18 mouse cellular contexts compared by ENCODE assay signal in the genomic region with DNA sequence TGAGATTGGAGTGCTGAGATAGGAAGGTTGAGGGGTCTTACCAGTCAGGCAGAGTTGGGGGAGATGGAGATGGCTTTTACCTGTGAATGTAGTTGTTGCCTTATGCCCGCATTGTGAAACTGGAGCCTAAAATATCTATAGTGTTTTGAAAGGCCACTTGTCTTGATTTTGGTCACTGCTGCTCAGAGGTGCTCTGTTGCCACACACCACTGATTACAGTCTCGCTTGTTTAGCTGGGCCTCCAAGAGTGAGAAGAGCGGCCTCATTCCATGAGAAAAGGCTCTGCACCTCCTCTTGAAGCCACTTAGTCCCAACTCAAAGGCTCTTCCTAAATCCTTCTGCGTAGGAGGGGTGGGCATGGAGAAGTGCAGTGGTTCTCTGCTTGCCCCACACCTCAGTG.
"Had no signal": no experiment of that assay in that cellular context is flagged by ENCODE, and none has a peak within 500 bp of the region (broad histone marks: within the 10 kb centered on the region; RNA-seq: fewer than 3 reads in every experiment).

No protein-coding gene starts in this region.

- H3K4me3 ChIP-seq: limb, embryonic 12.5 days; limb, embryonic 15.5 days; liver, embryonic 15.5 days; midbrain, embryonic 15.5 days; neural tube, embryonic 12.5 days; neural tube, embryonic 15.5 days had no signal

- H3K9ac ChIP-seq: limb, embryonic 12.5 days; limb, embryonic 15.5 days; liver, embryonic 15.5 days; midbrain, embryonic 15.5 days; neural tube, embryonic 12.5 days; neural tube, embryonic 15.5 days had no signal

- H3K36me3 ChIP-seq: limb, embryonic 15.5 days; midbrain, embryonic 15.5 days; neural tube, embryonic 15.5 days had no signal

- H3K4me2 ChIP-seq: limb, embryonic 12.5 days; limb, embryonic 15.5 days; liver, embryonic 11.5 days; liver, embryonic 15.5 days; midbrain, embryonic 11.5 days; midbrain, embryonic 15.5 days; neural tube, embryonic 12.5 days; neural tube, embryonic 15.5 days had no signal

- H3K27me3 ChIP-seq: limb, embryonic 12.5 days; limb, embryonic 15.5 days; liver, embryonic 15.5 days; megakaryocyte, embryonic 14.5 days; midbrain, embryonic 15.5 days; neural tube, embryonic 12.5 days; neural tube, embryonic 15.5 days had no signal

- DNase-seq: kidney, adult 2 months; kidney, postnatal 25 days; left cerebral cortex, postnatal 4 days; lung, adult 2 months; right cerebral cortex, adult 18-20 months; right cerebral cortex, postnatal 14 days; right cerebral cortex, postnatal 4 days had no signal

- H3K27ac ChIP-seq: kidney, postnatal 0 days; limb, embryonic 15.5 days; liver, embryonic 15.5 days; midbrain, embryonic 15.5 days; neural tube, embryonic 12.5 days; neural tube, embryonic 15.5 days; stomach, postnatal 0 days had no signal

- H3K9me3 ChIP-seq: limb, embryonic 12.5 days; limb, embryonic 15.5 days; liver, embryonic 15.5 days; megakaryocyte, embryonic 14.5 days; midbrain, embryonic 15.5 days; neural tube, embryonic 12.5 days; neural tube, embryonic 15.5 days had no signal

- ATAC-seq: midbrain, embryonic 15.5 days had no signal
